Mouse (Mus musculus) heart, adult 9 months (tissue): ENCODE data around the gene Gbgt1.

Experiments used
- DNase-seq, 2 experiments: peaks; one replicate each; pipeline ENCODE4 v3.0.0; 2022; ENCODE audit warnings: low spot score in 2 of 2

The Gbgt1 gene

DNA sequence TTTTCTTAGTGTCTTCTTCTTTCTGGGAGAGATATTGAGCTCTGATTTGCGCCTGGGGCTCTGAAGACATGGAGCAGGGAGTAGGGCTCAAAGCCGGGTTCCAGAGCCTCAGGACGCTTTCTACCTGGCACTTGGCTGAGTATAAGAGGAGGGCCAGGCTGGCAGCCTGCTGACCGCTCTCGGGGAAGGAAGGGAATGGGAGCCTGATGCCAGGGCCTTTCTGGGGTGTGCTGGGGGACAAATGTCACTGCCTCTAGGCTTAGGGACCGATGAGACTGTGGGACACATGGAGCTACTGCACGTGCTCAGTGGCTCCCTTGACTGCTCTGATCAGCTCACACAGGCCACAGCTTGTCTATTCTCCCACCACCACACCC, 31.7 kb downstream of the Gbgt1 start:
- DNase-seq = no peak

DNA sequence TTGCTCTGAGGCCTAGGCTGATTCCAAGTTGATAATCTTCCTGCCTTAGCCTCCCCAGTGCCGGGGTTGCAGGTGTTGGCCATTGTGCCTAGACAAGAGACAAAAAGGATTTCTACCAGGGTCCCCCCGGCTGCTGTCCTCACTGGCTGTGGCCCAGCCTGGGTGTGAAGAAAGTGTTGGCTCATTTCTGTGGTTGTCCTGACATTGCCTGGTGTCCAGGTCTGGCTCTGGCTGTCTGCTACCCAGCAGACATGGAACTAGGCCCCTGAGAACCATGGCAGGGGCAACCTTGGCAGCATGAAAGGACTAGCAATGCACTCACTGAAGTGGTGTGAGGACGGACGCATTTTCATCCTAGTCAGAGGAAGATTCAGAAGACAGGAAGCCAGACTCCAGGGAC, 33.2 kb downstream of the Gbgt1 start:
- DNase-seq = no peak

DNA sequence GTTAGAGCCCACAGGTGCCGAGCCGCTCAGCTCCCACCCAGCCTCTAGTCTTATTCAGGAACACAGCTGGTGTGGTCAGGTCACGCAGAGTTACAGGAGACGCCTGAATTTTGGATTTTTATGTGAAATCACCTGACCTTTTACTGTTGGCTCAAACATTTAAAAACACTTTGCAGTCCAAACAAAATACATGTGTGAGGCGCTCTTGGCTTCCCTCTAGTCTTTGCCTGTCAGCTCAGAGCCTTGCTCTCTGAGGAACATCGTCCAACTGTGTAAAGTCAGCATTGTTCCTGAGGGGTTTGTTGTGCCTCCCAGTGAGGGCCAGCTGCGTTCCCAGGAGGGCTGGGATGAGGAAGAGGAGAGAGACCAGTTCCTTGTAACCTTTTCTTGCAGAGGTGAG, 33.6 kb downstream of the Gbgt1 start:
- peak; percentile 40 to 47 for DNase-seq

DNA sequence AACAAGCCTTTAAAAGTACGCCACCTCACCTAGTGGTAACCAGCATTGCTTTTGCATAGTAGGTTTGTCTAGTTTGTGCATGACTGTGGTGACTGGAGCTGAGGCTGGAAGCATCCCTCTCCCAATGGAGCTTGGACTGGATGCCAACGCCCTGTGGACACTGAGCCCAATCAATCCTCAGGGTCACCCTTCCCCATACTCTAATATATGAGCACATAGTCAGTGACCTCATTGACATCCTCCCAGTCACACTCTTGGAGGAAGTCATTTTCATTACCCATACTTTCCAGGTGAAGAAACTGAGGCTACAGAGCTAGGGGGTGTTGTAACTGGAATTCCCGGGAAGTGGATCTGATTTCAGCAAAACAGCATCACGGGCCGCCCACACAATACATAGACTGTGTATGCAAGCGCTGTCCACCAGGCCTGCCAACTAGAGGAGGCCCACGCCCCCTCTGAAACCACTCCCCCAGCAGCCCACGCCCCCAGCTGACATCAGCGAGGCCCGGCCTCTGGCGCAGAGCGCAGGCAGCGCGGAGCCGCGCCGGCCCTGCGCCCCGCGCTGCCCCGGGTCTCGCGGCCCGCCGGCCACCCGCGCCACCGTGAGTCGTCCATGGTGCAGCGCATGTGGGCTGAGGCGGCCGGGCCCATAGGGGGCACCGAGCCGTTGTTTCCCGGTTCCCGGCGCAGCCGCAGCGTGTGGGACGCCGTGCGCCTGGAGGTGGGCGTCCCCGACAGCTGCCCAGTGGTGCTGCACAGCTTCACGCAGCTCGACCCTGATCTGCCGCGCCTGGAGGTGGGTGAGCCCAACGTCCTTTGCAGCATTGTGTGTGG, 36.5 kb downstream of the Gbgt1 start:
- peak; percentile 90 to 92 for DNase-seq

DNA sequence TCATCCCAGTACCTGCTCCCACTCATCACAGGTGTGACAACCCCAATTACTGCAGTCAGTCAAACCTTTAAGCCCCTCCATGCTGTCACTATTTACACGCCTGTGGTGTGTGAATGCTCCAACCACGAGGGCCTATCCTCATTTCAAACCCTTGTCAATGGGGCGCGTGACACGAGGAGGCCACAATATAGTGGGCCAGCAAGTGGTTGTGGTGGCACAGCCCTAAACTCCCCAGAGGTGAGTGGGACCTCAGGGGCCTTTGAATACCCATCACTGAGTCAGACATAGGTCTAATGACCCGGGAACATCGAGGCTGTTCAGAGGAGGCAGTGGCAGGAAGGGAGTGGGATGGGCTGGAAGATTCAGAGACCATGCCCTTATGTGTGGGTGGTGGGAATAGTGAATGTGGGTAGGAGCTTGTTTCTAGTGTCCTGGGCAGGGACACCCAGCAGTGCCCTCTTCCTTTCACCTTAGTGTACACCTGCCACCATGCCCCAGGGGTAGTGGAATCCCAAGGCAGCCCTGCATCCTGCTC, 37.3 kb downstream of the Gbgt1 start:
- DNase-seq = peak in 1 of 2 experiments; percentile 26

DNA sequence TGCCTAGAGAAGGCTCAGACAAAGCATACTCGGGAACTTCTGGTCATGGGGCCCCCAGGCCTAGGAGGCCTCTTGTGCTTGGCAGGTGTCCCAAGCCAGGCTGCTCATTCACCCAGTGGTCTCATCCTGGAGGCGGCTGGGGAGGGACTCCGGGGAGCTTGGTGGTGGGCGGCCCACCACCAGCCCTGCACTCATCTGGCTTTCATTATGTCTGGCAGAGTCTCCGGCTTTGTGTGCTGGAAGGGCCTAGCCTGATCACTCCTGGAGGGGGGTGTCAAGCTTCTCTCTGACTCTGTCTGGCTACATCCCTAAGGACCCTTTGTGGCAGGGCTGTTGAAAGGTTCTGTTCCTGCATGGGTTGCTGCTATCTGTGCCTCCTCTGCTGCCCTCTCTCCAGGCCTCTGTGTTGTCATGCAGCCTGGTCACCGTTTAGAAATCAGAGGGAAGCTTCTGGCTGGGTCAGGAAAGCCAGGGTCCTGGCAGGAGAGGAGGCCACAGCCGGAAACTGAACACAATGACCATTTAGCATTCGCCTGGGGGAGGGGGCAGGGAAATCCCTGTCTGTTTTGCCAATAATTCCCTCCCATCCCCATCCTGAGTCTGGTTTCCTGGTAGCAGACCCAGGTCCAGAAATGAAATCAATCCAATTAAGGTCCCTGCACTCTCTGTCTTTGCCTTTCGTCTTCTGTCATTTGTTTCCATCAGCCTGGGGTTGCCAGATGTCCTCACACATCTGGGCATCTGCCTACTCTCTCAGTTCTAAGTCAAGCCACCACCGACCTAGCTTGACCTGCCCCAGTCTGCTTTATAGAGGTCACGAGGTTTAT, 38.0 kb downstream of the Gbgt1 start:
- DNase-seq = peak; percentile 60 to 77

DNA sequence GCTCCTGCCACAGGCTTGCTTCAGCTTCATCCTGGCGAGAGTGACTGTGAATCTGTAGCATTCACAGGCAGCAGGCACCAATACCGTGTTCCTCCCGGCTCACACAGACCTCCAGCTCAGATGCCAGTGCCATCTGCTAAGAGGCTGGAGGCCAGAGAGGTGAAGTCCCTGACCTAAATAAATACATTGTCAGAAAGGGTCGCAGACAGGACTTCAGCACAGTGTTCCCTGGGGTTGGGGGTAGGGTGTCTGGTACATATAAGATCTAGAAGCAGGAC, 38.5 kb downstream of the Gbgt1 start:
- no peak for DNase-seq

DNA sequence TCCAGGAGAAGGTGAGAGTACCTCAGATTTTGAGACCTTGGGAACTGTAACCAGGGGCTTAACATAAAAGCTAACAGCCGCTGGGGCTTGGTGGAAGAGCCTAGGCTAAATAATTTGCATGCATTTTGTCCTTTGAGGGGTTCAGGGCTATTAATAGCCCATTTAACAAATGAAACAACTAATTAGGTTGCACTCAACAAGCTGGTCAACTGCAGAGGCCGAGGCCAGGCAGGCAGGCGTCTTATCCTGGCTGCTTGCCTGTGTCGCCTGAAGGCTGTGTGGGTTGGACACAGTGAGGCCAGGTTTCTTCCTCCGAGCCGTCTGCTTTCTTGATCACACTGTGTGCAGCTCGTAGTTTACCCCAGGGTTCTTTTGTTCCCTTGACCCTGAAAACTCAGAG, 39.0 kb downstream of the Gbgt1 start:
- peak in 1 of 2 experiments; percentile 34 for DNase-seq

DNA sequence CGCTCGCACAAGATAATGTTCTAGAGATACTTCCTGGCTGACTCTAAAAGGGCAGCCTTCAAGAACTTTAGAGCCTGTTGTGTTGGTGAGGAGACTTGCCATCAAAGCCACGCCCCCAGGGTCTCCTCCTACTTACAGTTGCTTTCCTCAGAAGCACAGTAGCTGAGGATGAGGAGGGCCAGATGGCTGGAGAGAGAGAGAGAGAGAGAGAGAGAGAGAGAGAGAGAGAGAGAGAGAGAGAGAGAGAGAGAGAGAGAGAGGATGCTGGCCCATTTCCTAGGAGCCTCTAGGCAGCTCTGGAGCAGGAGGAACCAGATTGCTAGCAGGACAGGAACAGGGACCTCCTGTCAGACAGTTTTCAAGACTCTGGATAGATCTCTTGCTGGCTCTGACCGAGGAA, 39.5 kb downstream of the Gbgt1 start:
- DNase-seq = no peak

DNA sequence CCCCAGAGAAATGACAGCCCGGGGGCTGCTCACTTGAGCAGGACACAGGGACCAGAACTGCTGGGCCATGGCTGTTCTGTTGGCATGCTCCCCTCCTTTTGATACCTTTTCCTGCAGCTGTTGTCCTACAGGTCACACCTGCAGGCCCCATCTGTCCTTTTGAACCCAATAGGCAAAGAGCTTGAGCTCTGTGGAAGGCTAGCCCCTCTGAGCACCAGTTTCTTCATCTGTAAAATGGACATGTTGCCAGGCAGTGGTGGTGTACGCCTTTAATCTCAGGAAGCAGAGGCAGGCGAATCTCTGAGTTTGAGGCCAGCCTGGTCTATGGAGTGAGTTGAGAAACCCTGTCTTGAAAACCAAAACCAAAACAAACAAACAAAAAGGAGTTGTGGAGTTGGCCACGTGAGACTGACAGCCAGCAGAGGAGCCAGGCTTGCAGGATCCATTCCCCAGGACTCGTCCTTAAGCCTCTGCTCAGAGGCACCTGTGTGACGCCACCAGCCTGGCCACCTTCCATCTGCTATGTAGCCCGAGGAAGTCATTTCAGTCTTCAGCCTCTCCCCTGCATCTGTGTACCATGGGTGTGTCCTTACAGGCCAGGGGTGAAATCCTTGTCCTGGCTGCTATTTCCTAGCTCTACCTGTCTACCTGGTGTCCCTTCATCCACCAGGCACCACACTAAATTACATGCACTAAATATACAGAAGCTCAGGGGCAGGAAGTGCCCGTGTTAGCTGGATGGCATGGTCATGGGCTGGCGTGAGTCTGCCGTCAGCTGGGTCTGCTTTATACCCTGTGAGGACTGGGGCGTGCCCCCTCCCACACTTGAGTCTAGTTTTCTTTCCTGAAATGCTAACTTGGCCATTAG, 40.3 kb downstream of the Gbgt1 start:
- DNase-seq = no peak

DNA sequence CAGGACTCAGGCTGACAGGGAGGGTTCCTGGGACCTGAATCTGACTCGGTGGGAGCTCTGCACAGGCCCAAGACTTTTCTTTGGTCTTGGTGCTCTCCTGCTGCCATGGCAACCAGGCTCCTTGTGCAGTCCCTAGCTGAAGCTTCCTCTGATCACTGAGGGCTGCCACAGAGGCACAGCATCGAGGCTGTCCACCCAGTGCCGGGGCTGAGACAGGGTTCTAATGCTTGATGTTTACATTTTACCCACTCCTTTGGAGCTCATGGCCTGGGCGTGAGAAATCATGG, 40.9 kb downstream of the Gbgt1 start:
- DNase-seq = no peak

DNA sequence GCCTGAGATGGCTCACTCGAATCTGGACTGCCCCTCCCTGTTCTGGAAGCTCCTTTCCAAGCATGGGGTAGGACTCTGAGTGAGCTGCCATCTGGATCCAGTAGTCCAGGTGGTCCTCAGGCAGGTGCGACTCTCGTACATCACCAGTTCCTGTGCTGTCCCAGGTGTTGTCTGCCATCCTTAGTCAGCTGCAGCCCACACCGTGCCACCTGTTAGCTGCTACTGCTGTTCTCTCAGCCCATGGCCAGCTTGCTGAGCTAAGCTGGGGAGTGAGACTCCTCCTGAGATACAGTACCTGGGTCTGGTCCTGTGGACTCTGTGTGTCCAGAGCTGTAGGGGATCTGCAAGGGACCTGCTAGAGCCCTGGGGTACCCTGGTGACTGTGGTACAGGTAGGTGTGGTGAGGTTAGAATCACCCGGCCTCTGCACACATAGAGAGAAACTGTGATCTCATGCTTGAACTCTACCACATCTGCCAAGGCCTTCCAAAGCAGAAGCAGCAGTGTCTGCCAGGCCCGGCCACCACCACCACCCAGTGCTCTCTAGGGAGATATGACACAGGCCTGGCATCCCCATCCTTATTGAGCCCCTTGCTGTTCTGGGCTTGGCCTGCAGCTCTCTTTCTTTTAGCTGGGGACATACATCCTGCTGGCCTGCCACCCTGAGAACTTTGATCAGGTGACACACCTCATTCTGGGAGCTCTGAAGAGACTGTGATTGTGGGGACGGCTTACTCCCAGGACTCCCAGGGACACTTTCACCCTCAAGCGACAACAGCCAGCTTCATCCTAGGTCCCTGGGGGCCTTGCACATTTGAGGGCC, 41.5 kb downstream of the Gbgt1 start:
- no peak for DNase-seq

DNA sequence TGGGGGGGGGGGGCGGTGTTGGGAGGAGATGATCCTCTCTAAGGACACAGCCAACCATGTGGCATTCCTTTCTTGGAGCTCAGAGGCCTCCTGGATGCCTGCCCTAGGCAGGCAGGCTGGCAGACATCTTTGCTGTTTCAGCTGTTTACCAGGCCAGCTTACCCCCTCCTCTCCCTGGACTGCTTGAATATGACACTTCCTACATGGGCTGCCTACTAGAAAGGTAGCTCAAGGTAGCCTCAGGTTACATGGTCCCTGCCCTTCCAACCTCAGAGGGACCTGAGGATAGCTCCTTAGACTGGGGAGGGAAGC, 42.1 kb downstream of the Gbgt1 start:
- no peak for DNase-seq

DNA sequence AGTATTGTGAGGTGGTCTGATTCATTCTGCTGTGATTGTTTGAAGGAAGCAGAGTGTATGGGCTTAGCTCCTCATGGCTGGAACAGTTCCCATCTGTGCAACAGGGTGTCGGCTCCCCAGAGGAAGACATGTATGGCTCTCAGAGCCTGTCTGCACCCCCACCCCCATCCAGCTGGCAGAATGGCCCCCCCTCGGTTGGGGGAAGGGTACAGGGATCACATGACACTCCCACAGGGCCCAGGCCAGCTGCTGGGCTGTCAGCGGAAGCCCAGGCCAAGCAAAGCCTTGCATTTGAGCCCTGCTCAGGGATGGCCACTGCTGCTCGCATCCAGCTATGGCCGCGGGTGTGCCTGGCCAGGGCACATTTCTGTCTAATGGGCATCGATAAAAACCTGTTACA, 42.5 kb downstream of the Gbgt1 start:
- peak; percentile 64 to 78 for DNase-seq

DNA sequence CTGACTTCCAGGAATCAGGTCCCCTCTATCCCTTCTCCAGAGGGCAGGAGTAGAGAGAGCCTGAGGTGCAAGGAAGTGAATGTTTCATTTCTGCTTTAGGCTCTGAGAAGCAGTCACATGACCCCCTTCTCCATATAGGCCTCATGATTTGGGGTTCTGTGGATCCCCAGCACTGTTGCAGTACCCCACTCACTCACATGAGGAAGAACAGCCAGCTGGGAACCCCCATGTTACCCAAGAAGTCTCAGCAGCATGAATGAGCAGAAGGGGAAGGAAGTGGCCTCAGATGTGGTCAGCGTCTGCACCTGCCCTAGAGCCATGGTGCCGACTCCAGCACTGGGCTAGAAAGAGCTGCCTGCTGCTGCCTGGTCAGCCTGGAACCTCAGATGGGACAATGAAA, 43.3 kb downstream of the Gbgt1 start:
- peak; percentile 52 to 80 for DNase-seq

DNA sequence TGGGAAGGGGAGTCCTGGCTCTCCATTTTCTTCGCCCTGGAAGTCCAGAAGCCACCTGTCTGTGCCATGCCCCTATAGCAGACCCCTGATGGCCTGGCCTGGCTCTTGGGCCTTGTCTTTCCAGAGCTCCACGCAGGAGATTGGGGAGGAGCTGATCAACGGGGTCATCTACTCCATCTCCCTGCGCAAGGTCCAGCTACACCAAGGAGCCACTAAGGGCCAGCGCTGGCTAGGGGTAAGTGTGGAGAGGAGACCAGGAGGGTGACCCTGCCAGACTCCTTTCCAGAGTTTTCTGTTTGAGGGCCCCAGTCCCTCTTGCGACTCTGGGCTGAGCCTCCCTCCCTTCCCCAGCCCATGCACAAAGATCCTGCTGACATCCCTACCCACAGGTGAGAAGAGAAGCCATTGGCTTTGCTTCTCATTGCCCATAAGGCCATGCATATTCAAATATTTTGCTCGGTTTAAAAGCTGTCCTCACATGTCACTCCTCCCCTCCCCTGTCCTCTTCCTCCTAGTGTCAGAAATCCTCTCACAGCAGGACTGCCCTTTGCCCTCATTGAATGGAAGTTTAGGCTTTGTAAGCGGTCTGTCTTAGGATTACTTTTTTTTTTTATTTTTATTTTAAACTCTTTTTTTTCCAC, 44.0 kb downstream of the Gbgt1 start:
- no peak for DNase-seq

DNA sequence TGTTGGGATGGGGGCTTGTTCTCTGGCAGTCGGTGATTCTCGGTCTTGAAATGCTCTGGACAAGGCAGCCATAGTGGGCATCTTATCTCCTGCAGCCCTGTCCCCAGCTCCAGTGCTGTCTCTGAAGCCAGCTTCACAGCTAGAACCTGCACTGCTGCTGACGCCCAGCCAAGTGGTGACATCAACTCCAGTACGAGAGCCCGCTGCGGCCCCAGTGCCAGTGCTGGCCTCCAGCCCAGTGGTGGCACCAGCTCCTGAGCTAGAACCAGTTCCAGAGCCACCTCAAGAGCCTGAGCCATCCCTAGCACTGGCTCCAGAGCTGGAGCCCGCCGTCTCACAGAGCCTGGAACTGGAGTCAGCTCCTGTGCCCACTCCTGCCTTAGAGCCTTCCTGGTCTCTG, 47.2 kb downstream of the Gbgt1 start:
- no peak for DNase-seq

DNA sequence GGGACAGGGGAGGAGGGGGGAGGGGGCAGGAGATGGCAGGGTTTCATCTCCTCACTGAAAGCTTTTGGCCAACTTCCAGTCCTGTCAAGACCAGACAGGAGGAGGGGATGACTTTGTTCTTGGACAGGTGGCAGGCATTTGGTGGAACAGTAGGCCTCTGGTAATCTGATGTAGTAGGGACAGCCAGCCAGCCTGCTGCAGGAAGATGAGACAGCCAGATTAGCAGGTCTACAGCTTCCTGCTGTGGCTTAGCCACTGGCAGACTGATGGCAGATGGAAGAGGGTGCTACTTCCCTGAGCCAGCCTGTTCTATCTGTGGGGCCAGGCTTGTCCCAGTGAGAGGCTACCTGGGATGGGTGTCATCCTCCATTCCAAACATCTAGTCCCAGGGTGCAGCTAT, 49.3 kb downstream of the Gbgt1 start:
- no peak for DNase-seq

DNA sequence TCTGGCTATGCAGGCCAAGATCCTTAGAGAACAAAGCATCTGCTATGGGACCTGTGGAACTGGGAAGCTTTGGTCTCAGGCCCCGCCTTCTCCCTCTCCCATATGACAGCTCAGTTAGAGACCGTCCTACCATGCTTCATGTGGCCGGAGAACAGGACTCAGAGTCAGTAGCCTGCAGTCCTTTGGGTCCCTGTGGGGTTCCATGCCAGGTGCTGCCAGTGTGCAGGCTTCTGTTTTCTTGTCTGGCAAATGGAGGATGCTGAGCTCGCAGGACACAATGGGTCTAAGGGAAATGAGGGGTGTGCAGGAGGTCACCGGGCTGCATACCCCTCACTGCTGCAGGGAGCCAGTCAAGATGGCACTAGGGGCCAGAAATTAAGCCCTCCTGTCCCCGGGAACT, 49.9 kb downstream of the Gbgt1 start:
- no peak for DNase-seq

DNA sequence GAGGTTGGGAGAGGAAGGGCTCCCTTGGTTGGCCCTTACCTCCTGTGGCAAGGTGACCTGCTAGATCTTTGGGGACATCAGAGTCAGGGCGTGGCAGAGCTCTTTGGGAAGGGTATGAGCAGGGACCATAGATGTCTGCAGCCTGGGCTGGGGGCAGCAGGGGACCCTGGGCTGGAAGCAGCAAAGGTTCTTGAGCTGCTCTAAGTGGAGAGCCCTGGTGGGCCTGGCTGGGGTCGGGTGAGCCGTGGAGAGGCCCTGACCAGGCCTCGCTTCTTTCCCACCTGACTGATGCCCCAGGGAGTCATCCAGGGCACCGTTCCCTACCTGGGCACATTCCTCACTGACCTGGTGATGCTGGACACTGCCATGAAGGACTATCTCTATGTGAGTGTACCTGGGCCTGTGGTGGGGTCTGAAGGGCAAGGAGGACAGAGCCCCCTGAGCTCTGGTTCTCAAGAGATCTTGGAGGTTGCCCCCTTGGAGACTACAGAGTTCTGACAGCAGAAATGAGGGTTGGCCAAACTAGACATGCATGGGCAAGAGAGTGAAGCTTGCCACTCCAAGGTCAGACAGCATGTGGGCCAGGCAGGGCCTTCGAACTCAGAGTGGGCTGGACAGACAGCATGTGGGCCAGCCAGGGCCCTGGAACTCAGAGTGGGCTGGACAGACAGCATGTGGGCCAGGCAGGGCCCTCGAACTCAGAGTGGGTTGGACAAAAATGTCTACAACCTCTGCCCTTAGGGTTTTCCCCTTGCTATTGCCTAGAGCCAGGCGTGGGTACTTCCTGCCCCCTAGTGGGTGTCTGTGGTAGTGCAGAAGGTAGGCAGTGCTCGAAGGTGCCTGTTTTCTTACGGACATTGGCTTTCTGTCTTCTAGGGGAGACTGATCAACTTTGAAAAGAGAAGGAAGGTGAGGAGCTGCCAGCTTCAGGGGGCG, 50.8 kb downstream of the Gbgt1 start:
- DNase-seq = peak; percentile 57 to 81
